Mouse (Mus musculus): ENCODE data around the gene Trp53bp2.

The Trp53bp2 gene

GRCm38 (mm10) chr1:182500843-182501242, 91.9 kb downstream of the Trp53bp2 start:
- DNase-seq (ENCODE audit: low spot score) = no peak

GRCm38 (mm10) chr1:182501815-182502405, 92.9 kb downstream of the Trp53bp2 start:
- no peak for DNase-seq (ENCODE audit: low spot score)

GRCm38 (mm10) chr1:182502491-182503050, 93.6 kb downstream of the Trp53bp2 start:
- no peak for DNase-seq (ENCODE audit: low spot score)

GRCm38 (mm10) chr1:182503206-182503900, 94.4 kb downstream of the Trp53bp2 start:
- DNase-seq (ENCODE audit: low spot score) = no peak

- DNase-seq (ENCODE audit: low spot score) = no peak
Measured at GRCm38 (mm10) chr1:182504223-182504622, 95.3 kb downstream of the Trp53bp2 start.

GRCm38 (mm10) chr1:182505291-182505690, 96.3 kb downstream of the Trp53bp2 start:
- DNase-seq (ENCODE audit: low spot score) = no peak

GRCm38 (mm10) chr1:182506229-182506986, 97.4 kb downstream of the Trp53bp2 start:
- DNase-seq (ENCODE audit: low spot score) = no peak

- DNase-seq (ENCODE audit: low spot score) = no peak
Measured at GRCm38 (mm10) chr1:182509110-182509797, 100.3 kb downstream of the Trp53bp2 start.

- DNase-seq (ENCODE audit: low spot score) = no peak
Measured at GRCm38 (mm10) chr1:182511073-182511472, 102.1 kb downstream of the Trp53bp2 start.

- DNase-seq (ENCODE audit: low spot score) = no peak
Measured at GRCm38 (mm10) chr1:182511778-182512177, 102.8 kb downstream of the Trp53bp2 start.
